Mouse (Mus musculus): ENCODE measurements around the gene Kmt2b. TPM values are rescaled to one million over a fixed set of nuclear protein-coding genes. Genes with fewer than 3 reads are reported as not detected.

Kmt2b gene
- polyA plus RNA-seq, 1 experiment, result 40.1 TPM

- TF ChIP-seq POLR2A (IDR thresholded peaks at IDR 0.05; ENCODE audit: low read depth, low read length), result peak; percentile 77
- TF ChIP-seq CTCF (IDR thresholded peaks at IDR 0.05; ENCODE audit: borderline replicate concordance, insufficient read depth, low read length), result no peak
- Histone ChIP-seq H3K27ac (ENCODE audit: insufficient read depth, low read length) (peak within 1 kb of the TSS; percentile 17; the same call in 1 of the 2 replicates), H3K4me3 (ENCODE audit: insufficient read depth, low read length) (peak within 1 kb of the TSS; percentile 68), H3K4me1 (ENCODE audit: control insufficient read depth, insufficient read depth, low read length) (peaks cover 5% of the 10 kb centered on the region; the same call in 1 of the 2 replicates)
Measured at GRCm38 (mm10) chr7:30559443-30559954, 29.0 kb downstream of the Kmt2b start, which contains the start of gene Lin37. Lin37 (minus strand) TSS chr7:30559838.

- 0 out of 2 replicates have a peak overlapping the region, but pooled peaks have one; percentile 17 for H3K27ac ChIP-seq (ENCODE audit: insufficient read depth, low read length)
- TF ChIP-seq POLR2A (IDR thresholded peaks at IDR 0.05; ENCODE audit: low read depth, low read length), result no peak; the same call in 1 of the 2 replicates
- no peak for TF ChIP-seq CTCF (IDR thresholded peaks at IDR 0.05; ENCODE audit: borderline replicate concordance, insufficient read depth, low read length)
- H3K4me3 ChIP-seq (ENCODE audit: insufficient read depth, low read length), result peak overlapping the region; percentile 68
- peaks cover 3% of the 10 kb centered on the region; the same call in 1 of the 2 replicates for H3K4me1 ChIP-seq (ENCODE audit: control insufficient read depth, insufficient read depth, low read length)
Measured at GRCm38 (mm10) chr7:30558656-30559442, 29.7 kb downstream of the Kmt2b start.

GRCm38 (mm10) chr7:30557901-30558514 is 30.5 kb downstream of the Kmt2b start:
- TF ChIP-seq POLR2A (IDR thresholded peaks at IDR 0.05; ENCODE audit: low read depth, low read length) (no peak), CTCF (IDR thresholded peaks at IDR 0.05; ENCODE audit: borderline replicate concordance, insufficient read depth, low read length) (no peak)
- H3K4me1 ChIP-seq (ENCODE audit: control insufficient read depth, insufficient read depth, low read length), result peaks cover 3% of the 10 kb centered on the region; the same call in 1 of the 2 replicates
- H3K27ac ChIP-seq (ENCODE audit: insufficient read depth, low read length), result no peak overlapping the region
- peak overlapping the region; percentile 68 for H3K4me3 ChIP-seq (ENCODE audit: insufficient read depth, low read length)

GRCm38 (mm10) chr7:30556894-30557536 is 31.5 kb downstream of the Kmt2b start:
- no peak overlapping the region for H3K27ac ChIP-seq (ENCODE audit: insufficient read depth, low read length)
- TF ChIP-seq CTCF (IDR thresholded peaks at IDR 0.05; ENCODE audit: borderline replicate concordance, insufficient read depth, low read length) (peak; percentile 18; the same call in 1 of the 2 replicates), POLR2A (IDR thresholded peaks at IDR 0.05; ENCODE audit: low read depth, low read length) (no peak)
- H3K4me3 ChIP-seq (ENCODE audit: insufficient read depth, low read length), result no peak overlapping the region
- peaks cover 3% of the 10 kb centered on the region; the same call in 1 of the 2 replicates for H3K4me1 ChIP-seq (ENCODE audit: control insufficient read depth, insufficient read depth, low read length)

- TF ChIP-seq CTCF (IDR thresholded peaks at IDR 0.05; ENCODE audit: borderline replicate concordance, insufficient read depth, low read length), result no peak
- 0 out of 2 replicates have a peak, but pooled peaks have one; percentile 18 for TF ChIP-seq POLR2A (IDR thresholded peaks at IDR 0.05; ENCODE audit: low read depth, low read length)
- H3K4me3 ChIP-seq (ENCODE audit: insufficient read depth, low read length), result no peak overlapping the region
- H3K4me1 ChIP-seq (ENCODE audit: control insufficient read depth, insufficient read depth, low read length), result peaks cover 3% of the 10 kb centered on the region; the same call in 1 of the 2 replicates
- H3K27ac ChIP-seq (ENCODE audit: insufficient read depth, low read length), result no peak overlapping the region
Measured at GRCm38 (mm10) chr7:30553810-30554584, 34.5 kb downstream of the Kmt2b start.

- Histone ChIP-seq H3K4me3 (ENCODE audit: insufficient read depth, low read length) (peak overlapping the region; percentile 48), H3K4me1 (ENCODE audit: control insufficient read depth, insufficient read depth, low read length) (peaks cover 3% of the 10 kb centered on the region; the same call in 1 of the 2 replicates), H3K27ac (ENCODE audit: insufficient read depth, low read length) (peak overlapping the region; percentile 96)
- peak; percentile 95 for TF ChIP-seq POLR2A (IDR thresholded peaks at IDR 0.05; ENCODE audit: low read depth, low read length)
- no peak for TF ChIP-seq CTCF (IDR thresholded peaks at IDR 0.05; ENCODE audit: borderline replicate concordance, insufficient read depth, low read length)
Measured at GRCm38 (mm10) chr7:30553021-30553589, 35.4 kb downstream of the Kmt2b start.

- TF ChIP-seq CTCF (IDR thresholded peaks at IDR 0.05; ENCODE audit: borderline replicate concordance, insufficient read depth, low read length), result no peak
- TF ChIP-seq POLR2A (IDR thresholded peaks at IDR 0.05; ENCODE audit: low read depth, low read length), result peak; percentile 96
- peak within 1 kb of the TSS; percentile 96 for H3K27ac ChIP-seq (ENCODE audit: insufficient read depth, low read length)
Measured at GRCm38 (mm10) chr7:30552102-30553020, 36.2 kb downstream of the Kmt2b start, which contains the start of the genes Hspb6 and Proser3. Hspb6 (plus strand) TSS chr7:30552178. Proser3 (minus strand) TSS chr7:30552299.

More at GRCm38 (mm10) chr7:30552102-30553020, 36.2 kb downstream of the Kmt2b start, which contains the start of the genes Hspb6 and Proser3:
- Histone ChIP-seq H3K4me1 (ENCODE audit: control insufficient read depth, insufficient read depth, low read length) (no peaks in the 10 kb centered on the region), H3K4me3 (ENCODE audit: insufficient read depth, low read length) (peak within 1 kb of the TSS; percentile 88)
